Mouse (Mus musculus) neural tube, embryonic 11.5 days (tissue): ENCODE results near the gene Olfr926. TPM values are rescaled to one million over a fixed set of nuclear protein-coding genes. Genes with fewer than 3 reads are reported as not detected.
"Not testable (repeated sequence)": the region's sequence is repeated elsewhere in the genome, so short reads cannot be mapped to it uniquely, and the experiment has no call there.

Experiments
- ATAC-seq: fragments of 200-750 bp; cut with Nextera tagmentation; 2 replicates; pipeline ENCODE4 v1.8.0; 2017; ENCODE audit warnings: moderate number of reproducible peaks, mild to moderate bottlenecking, moderate TSS enrichment, moderate library complexity; ENCODE audit not compliant: insufficient read depth, low FRiP score, low TSS enrichment
- DNase-seq: peaks from one replicate; pipeline ENCODE4 v3.0.0-alpha.2; 2015; ENCODE audit warnings: low spot score
- H3K27ac ChIP-seq: fragments of 300-500 bp; sonication (generic); 2 replicates; pipeline ENCODE4 v1.5.1; 2014; ENCODE audit warnings: low read depth, mild to moderate bottlenecking, low read length
- H3K27me3 ChIP-seq: fragments of 300-500 bp; sonication (generic); 2 replicates; pipeline ENCODE4 v1.6.1; 2014; ENCODE audit warnings: mild to moderate bottlenecking, low read length, mixed read lengths; ENCODE audit not compliant: control insufficient read depth, insufficient read depth
- H3K36me3 ChIP-seq: fragments of 300-500 bp; sonication (generic); 2 replicates; pipeline ENCODE4 v1.6.1; 2014; ENCODE audit warnings: mild to moderate bottlenecking, low read length, moderate library complexity, mixed read lengths; ENCODE audit not compliant: control insufficient read depth, insufficient read depth
- H3K4me1 ChIP-seq: fragments of 300-500 bp; sonication (generic); 2 replicates; pipeline ENCODE4 v1.6.1; 2014; ENCODE audit warnings: low read length, mixed read lengths; ENCODE audit not compliant: control insufficient read depth, insufficient read depth
- H3K4me2 ChIP-seq: fragments of 300-500 bp; sonication (generic); 2 replicates; pipeline ENCODE4 v1.6.1; 2014; ENCODE audit warnings: low read depth, mild to moderate bottlenecking, moderate library complexity
- H3K4me3 ChIP-seq: fragments of 300-500 bp; sonication (generic); 2 replicates; pipeline ENCODE4 v1.5.1; 2014; ENCODE audit warnings: low read depth, low read length
- H3K9ac ChIP-seq: fragments of 300-500 bp; sonication (generic); 2 replicates; pipeline ENCODE4 v1.6.1; 2014; ENCODE audit warnings: mild to moderate bottlenecking, low read length
- H3K9me3 ChIP-seq: fragments of 300-500 bp; sonication (generic); 2 replicates; pipeline ENCODE4 v1.6.1; 2016; ENCODE audit warnings: low read length; ENCODE audit not compliant: control insufficient read depth
- WGBS: fragments of 180-500 bp; shearing (Covaris S2); extraction: QIAGEN DNeasy Blood & Tissue Kit; methylation state at CpG from one replicate; pipeline ENCODE4 v1.1.7; 2014; 5-methylcytosine and 5-hydroxymethylcytosine counted together
- polyA plus RNA-seq: library from polyadenylated mRNA; unstranded; fragments of >200 nt; fragmentation: Nextera tagmentation; extraction: Ambion mirVana; gene quantifications from 2 replicates; pipeline ENCODE4 v1.2.1, GENCODE M21; 2014

Olfr926 gene
- polyA plus RNA-seq = not detected in 2 replicates

DNA sequence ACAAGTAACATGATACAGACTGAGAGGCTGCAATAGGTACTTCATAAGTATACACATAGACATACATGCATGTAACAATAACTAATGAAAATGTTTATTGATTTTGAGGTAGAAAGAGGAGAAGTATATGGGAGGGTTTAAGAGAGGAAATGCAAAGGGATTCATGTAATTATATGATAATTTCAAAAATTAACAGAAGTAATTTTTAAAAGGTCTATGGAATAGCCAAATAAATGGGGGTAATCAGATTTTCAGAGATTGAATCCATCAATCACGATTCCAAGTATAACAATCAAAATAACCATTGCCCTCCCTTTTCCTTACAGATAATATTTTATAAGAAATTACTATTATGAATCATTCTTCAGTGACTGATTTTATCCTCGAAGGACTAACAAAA lies at the start of gene Olfr926:
Gene Olfr926 (plus strand): TSS at position 301 of the 400 bp plus-strand sequence.
- no peaks in the 10 kb centered on the region for H3K27me3 ChIP-seq
- 91% methylated on average over 2 of the region's 2 CpGs for WGBS
- no peak within 1 kb of the TSS for H3K9ac ChIP-seq
- no peaks in the 10 kb centered on the region for H3K9me3 ChIP-seq
- H3K4me1 ChIP-seq = no peaks in the 10 kb centered on the region
- no peak within 1 kb of the TSS for H3K4me2 ChIP-seq
- H3K27ac ChIP-seq = no peak within 1 kb of the TSS
- no peaks in the 10 kb centered on the region for H3K36me3 ChIP-seq
- ATAC-seq = no peak
- DNase-seq = no peak
- no peak within 1 kb of the TSS for H3K4me3 ChIP-seq

GRCm38 (mm10) chr9:38833027-38833426 lies 43.9 kb upstream of the Olfr926 start:
- no peak overlapping the region for H3K4me2 ChIP-seq
- H3K4me3 ChIP-seq = no peak overlapping the region
- no peak overlapping the region for H3K9ac ChIP-seq
- no peak overlapping the region for H3K27ac ChIP-seq
- no peaks in the 10 kb centered on the region for H3K4me1 ChIP-seq
- DNase-seq = no peak
- H3K9me3 ChIP-seq = no peaks in the 10 kb centered on the region
- 60% methylated on average over 2 of the region's 2 CpGs for WGBS
- H3K27me3 ChIP-seq = no peaks in the 10 kb centered on the region
- ATAC-seq = no peak
- H3K36me3 ChIP-seq = no peaks in the 10 kb centered on the region

- Histone ChIP-seq H3K27me3 (no peaks in the 10 kb centered on the region), H3K4me2 (no peak within 1 kb of the TSS), H3K4me3 (no peak within 1 kb of the TSS), H3K9me3 (no peaks in the 10 kb centered on the region), H3K4me1 (no peaks in the 10 kb centered on the region), H3K9ac (no peak within 1 kb of the TSS), H3K36me3 (no peaks in the 10 kb centered on the region), H3K27ac (no peak within 1 kb of the TSS)
- WGBS = 86% methylated on average over 1 of the region's 1 CpGs
- ATAC-seq (no peak), DNase-seq (no peak)
These were observed 32.8 kb upstream of the Olfr926 start, which contains the start of gene Olfr924 for GRCm38 (mm10) chr9:38844149-38844548. Gene Olfr924 (plus strand): TSS chr9:38844449.

DNA sequence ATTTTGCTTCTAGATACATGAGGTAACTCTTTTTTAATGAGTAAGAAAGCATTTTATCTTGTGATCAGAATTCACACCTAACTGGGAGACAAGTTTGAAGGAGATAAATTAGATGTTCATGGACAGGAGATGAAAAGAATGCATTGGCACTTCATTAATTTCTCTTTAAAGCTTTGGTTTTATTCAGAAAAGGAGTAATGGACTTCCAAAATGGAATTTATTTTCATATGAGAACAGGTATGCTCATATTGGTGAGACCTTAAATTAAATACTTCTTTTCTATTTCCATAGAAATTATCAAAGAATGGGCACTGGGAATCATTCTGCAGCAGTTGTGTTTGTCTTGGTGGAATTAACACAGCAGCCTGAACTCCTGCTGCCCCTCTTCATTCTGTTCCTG lies 22.2 kb upstream of the Olfr926 start, which contains the start of gene Olfr26:
Gene Olfr26 (plus strand): TSS at position 301 of the 400 bp plus-strand sequence.
- Histone ChIP-seq H3K4me2 (no peak within 1 kb of the TSS), H3K9me3 (no peaks in the 10 kb centered on the region), H3K27me3 (no peaks in the 10 kb centered on the region), H3K9ac (no peak within 1 kb of the TSS), H3K4me3 (no peak within 1 kb of the TSS), H3K27ac (no peak within 1 kb of the TSS), H3K36me3 (no peaks in the 10 kb centered on the region), H3K4me1 (no peaks in the 10 kb centered on the region)
- ATAC-seq (no peak), DNase-seq (no peak)

DNA sequence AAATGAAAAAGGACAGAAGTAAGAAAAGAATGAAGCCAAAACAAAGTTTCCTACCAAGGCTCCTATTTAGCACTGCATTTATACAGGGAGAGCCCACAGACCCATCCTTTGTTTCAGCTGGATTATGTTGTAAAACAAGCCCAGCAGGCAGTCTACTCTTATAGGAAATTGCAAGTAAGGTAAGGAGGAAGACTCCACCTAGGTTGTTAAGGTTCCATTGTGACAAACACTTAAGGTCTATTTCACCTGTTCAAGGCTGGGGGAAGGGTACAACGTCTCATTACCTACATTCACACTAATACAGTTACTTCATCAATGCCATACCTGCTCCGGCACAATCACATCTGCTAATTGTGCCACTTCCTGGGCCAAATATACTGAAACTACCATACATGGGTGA lies 2.0 kb upstream of the Olfr926 start:
- not testable (repeated sequence) for H3K27ac ChIP-seq, H3K36me3 ChIP-seq, H3K9ac ChIP-seq, H3K4me1 ChIP-seq, ATAC-seq, H3K9me3 ChIP-seq, H3K4me2 ChIP-seq, H3K27me3 ChIP-seq, H3K4me3 ChIP-seq, DNase-seq
- 43% methylated on average over 2 of the region's 2 CpGs for WGBS

Other genes starting within 250 kb of the Olfr926 start
- not detected in 2 replicates for gene Olfr916, start 217.3 kb upstream of the Olfr926 start, polyA plus RNA-seq
- gene Olfr917, start 211.3 kb upstream of the Olfr926 start, polyA plus RNA-seq = not detected in 2 replicates
- not detected in 2 replicates for gene Olfr918, start 202.5 kb upstream of the Olfr926 start, polyA plus RNA-seq
- gene Olfr919, start 173.5 kb upstream of the Olfr926 start, polyA plus RNA-seq = not detected in 2 replicates
- gene Vwa5a, start 158.9 kb upstream of the Olfr926 start, polyA plus RNA-seq = 9.6 and 10.4 TPM in 2 replicates
- not detected in 2 replicates for gene Olfr920, start 124.8 kb upstream of the Olfr926 start, polyA plus RNA-seq
- gene Olfr921, start 104.1 kb upstream of the Olfr926 start, polyA plus RNA-seq = not detected in 2 replicates
- not detected in 2 replicates for gene Olfr922, start 62.5 kb upstream of the Olfr926 start, polyA plus RNA-seq
- gene Olfr923, start 50.6 kb upstream of the Olfr926 start, polyA plus RNA-seq = not detected in 2 replicates
- not detected in 2 replicates for gene Olfr924, start 32.7 kb upstream of the Olfr926 start, polyA plus RNA-seq
- gene Olfr26, start 22.1 kb upstream of the Olfr926 start, polyA plus RNA-seq = not detected in 2 replicates
- not detected in 2 replicates for gene Olfr930, start 52.7 kb downstream of the Olfr926 start, polyA plus RNA-seq
- gene Olfr933, start 95.2 kb downstream of the Olfr926 start, polyA plus RNA-seq = not detected in 2 replicates
- gene Olfr934, start 111.2 kb downstream of the Olfr926 start, polyA plus RNA-seq = not detected in 2 replicates
- gene Olfr935, start 122.6 kb downstream of the Olfr926 start, polyA plus RNA-seq = not detected in 2 replicates
- not detected in 2 replicates for gene Olfr146, start 146.3 kb downstream of the Olfr926 start, polyA plus RNA-seq
- gene Olfr937, start 187.8 kb downstream of the Olfr926 start, polyA plus RNA-seq = not detected in 2 replicates
- not detected in 2 replicates for gene Olfr938, start 201.8 kb downstream of the Olfr926 start, polyA plus RNA-seq